22 mouse cellular contexts compared by ENCODE assay signal in the genomic region with DNA sequence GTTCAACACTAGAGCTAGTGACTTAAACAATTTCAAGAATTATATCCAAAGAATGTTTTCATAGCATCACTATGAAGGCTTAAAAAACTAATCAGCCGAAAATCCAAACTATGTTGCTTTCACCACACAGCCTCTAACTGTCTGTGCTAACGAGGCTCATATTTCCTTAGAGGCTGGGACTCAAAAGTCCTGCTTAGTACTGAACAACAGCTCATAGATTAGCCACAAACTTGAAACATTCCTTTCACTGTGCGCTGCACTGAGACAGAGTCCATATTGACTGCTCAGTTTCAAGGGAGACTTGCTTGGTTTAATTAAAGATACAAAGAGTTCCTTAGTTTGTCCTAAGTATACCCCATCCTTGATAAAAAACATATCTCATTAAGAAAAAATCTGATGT. TPM values are rescaled to one million over a fixed set of nuclear protein-coding genes. Genes with fewer than 3 reads are reported as not detected.
DNase-seq lines count a peak whose midpoint lies in the region; ATAC-seq and TF ChIP-seq lines count a peak whose summit lies in the region.
"Had no signal": no experiment of that assay in that cellular context is flagged by ENCODE, and none has a peak within 500 bp of the region (broad histone marks: within the 10 kb centered on the region; RNA-seq: fewer than 3 reads in every experiment).

No protein-coding gene starts in this region.

- ATAC-seq in kidney, embryonic 16.5 days (ENCODE audit: low FRiP score, low TSS enrichment), result peak; percentile 70; the same call in 1 of the 2 replicates
- no peak for ATAC-seq in embryonic facial prominence, embryonic 12.5 days (ENCODE audit: insufficient number of reproducible peaks, insufficient read depth, low FRiP score, low TSS enrichment)
- no peak for ATAC-seq in hindbrain, embryonic 11.5 days (ENCODE audit: low FRiP score)
- ATAC-seq: activated CD4-positive, CD25-positive, alpha-beta regulatory T cell, adult 4 months; CD4-positive, CD25-positive, alpha-beta regulatory T cell, adult 4 months; intestine, embryonic 16.5 days had no signal

- no peak overlapping the region for H3K4me2 ChIP-seq in kidney, embryonic 16.5 days (replicated peaks; ENCODE audit: low read depth, low read length)
- H3K4me2 ChIP-seq in embryonic facial prominence, embryonic 12.5 days (replicated peaks), result no peak overlapping the region
- H3K4me2 ChIP-seq in hindbrain, embryonic 11.5 days (replicated peaks; ENCODE audit: low read depth, low read length), result no peak overlapping the region
- H3K4me2 ChIP-seq: embryonic facial prominence, embryonic 13.5 days; forebrain, embryonic 13.5 days; heart, embryonic 12.5 days; hindbrain, embryonic 15.5 days had no signal

- 28% methylated on average over 3 of the region's 3 CpGs for WGBS in kidney, embryonic 16.5 days
- WGBS in kidney, adult 2 months, result 43% methylated on average over 3 of the region's 3 CpGs
- WGBS in embryonic facial prominence, embryonic 12.5 days, result 40% methylated on average over 3 of the region's 3 CpGs
- 77% methylated on average over 3 of the region's 3 CpGs for WGBS in hindbrain, embryonic 11.5 days

- peaks cover 11% of the 10 kb centered on the region; the same call in 1 of the 2 replicates for H3K36me3 ChIP-seq in kidney, embryonic 16.5 days (ENCODE audit: insufficient read depth, low read length)
- H3K36me3 ChIP-seq in kidney, adult 2 months (ENCODE audit: control insufficient read depth, insufficient read depth, low read length), result no peaks in the 10 kb centered on the region
- H3K36me3 ChIP-seq in embryonic facial prominence, embryonic 12.5 days, result peaks cover 18% of the 10 kb centered on the region
- H3K36me3 ChIP-seq in hindbrain, embryonic 11.5 days (ENCODE audit: control insufficient read depth, insufficient read depth, low read length), result no peaks in the 10 kb centered on the region
- H3K36me3 ChIP-seq: G1E; hindbrain, embryonic 15.5 days had no signal

- H3K9me3 ChIP-seq in kidney, embryonic 16.5 days (ENCODE audit: low read length), result no peaks in the 10 kb centered on the region
- H3K9me3 ChIP-seq in embryonic facial prominence, embryonic 12.5 days, result no peaks in the 10 kb centered on the region
- H3K9me3 ChIP-seq in hindbrain, embryonic 11.5 days (ENCODE audit: control insufficient read depth, low read length), result no peaks in the 10 kb centered on the region
- H3K9me3 ChIP-seq: embryonic facial prominence, embryonic 13.5 days; forebrain, embryonic 13.5 days; G1E; heart, embryonic 12.5 days; hindbrain, embryonic 10.5 days; hindbrain, embryonic 15.5 days had no signal

- no peaks in the 10 kb centered on the region for H3K27me3 ChIP-seq in kidney, embryonic 16.5 days (ENCODE audit: insufficient read depth, low read length)
- H3K27me3 ChIP-seq in kidney, adult 2 months (replicated peaks; ENCODE audit: control insufficient read depth, insufficient read depth, low read length), result no peaks in the 10 kb centered on the region
- H3K27me3 ChIP-seq in embryonic facial prominence, embryonic 12.5 days, result no peaks in the 10 kb centered on the region
- H3K27me3 ChIP-seq in hindbrain, embryonic 11.5 days (ENCODE audit: control insufficient read depth, insufficient read depth, low read length), result no peaks in the 10 kb centered on the region
- H3K27me3 ChIP-seq: embryonic facial prominence, embryonic 13.5 days; forebrain, embryonic 13.5 days; heart, embryonic 12.5 days; hindbrain, embryonic 15.5 days had no signal

- TF ChIP-seq CTCF in kidney, adult 2 months (conservative IDR thresholded peaks at IDR 0.05; ENCODE audit: insufficient read depth, insufficient read length, low read depth, low read length), result no peak

- peak; percentile 18 for DNase-seq in embryo, embryonic 10.5 days (ENCODE audit: low spot score)
- DNase-seq in embryo, embryonic 9.5 days (ENCODE audit: extremely low spot score), result no peak
- no peak for DNase-seq in kidney, adult 2 months
- DNase-seq in frontal cortex, postnatal 36 days (ENCODE audit: low spot score in 2 of 2), result no peak
- no peak for DNase-seq in hindbrain, embryonic 11.5 days (ENCODE audit: low spot score)
- DNase-seq: adrenal gland, postnatal 14 days; B cell, adult 2 months; cerebellum, adult 11-12 months; cerebellum, adult 9-10 months; cerebellum, postnatal 25 days; gastrocnemius, postnatal 10 days had no signal

- H3K4me3 ChIP-seq in kidney, embryonic 16.5 days (ENCODE audit: low read length), result no peak overlapping the region
- no peak overlapping the region for H3K4me3 ChIP-seq in kidney, adult 2 months (ENCODE audit: insufficient read depth, low read depth, low read length)
- H3K4me3 ChIP-seq in embryonic facial prominence, embryonic 12.5 days, result no peak overlapping the region
- H3K4me3 ChIP-seq in hindbrain, embryonic 11.5 days (ENCODE audit: low read depth, low read length), result no peak overlapping the region
- H3K4me3 ChIP-seq: embryonic facial prominence, embryonic 13.5 days; forebrain, embryonic 13.5 days; heart, embryonic 12.5 days; hindbrain, embryonic 10.5 days; hindbrain, embryonic 15.5 days had no signal

- H3K4me1 ChIP-seq in kidney, embryonic 16.5 days (ENCODE audit: insufficient read depth, low read length), result 0 out of 2 replicates have a peak, but pooled peaks cover 2% of the 10 kb centered on the region
- no peaks in the 10 kb centered on the region for H3K4me1 ChIP-seq in kidney, adult 2 months (ENCODE audit: control insufficient read depth, insufficient read depth, low read length)
- H3K4me1 ChIP-seq in embryonic facial prominence, embryonic 12.5 days, result no peaks in the 10 kb centered on the region
- no peaks in the 10 kb centered on the region for H3K4me1 ChIP-seq in hindbrain, embryonic 11.5 days (replicated peaks; ENCODE audit: control insufficient read depth, insufficient read depth, low read length)
- H3K4me1 ChIP-seq: heart, embryonic 12.5 days; hindbrain, embryonic 10.5 days; hindbrain, embryonic 15.5 days had no signal

- TF ChIP-seq POLR2A in kidney, adult 2 months (IDR thresholded peaks at IDR 0.05; ENCODE audit: low read depth, low read length), result no peak

- no peak overlapping the region for H3K9ac ChIP-seq in kidney, embryonic 16.5 days (replicated peaks; ENCODE audit: low read length)
- no peak overlapping the region for H3K9ac ChIP-seq in embryonic facial prominence, embryonic 12.5 days
- no peak overlapping the region for H3K9ac ChIP-seq in hindbrain, embryonic 11.5 days (ENCODE audit: low read depth, low read length)
- H3K9ac ChIP-seq: embryonic facial prominence, embryonic 13.5 days; forebrain, embryonic 13.5 days; heart, embryonic 12.5 days; hindbrain, embryonic 15.5 days had no signal

- H3K27ac ChIP-seq in kidney, embryonic 16.5 days (ENCODE audit: low read length), result no peak overlapping the region
- no peak overlapping the region for H3K27ac ChIP-seq in kidney, adult 2 months (ENCODE audit: insufficient read depth, low read depth, low read length)
- H3K27ac ChIP-seq in embryonic facial prominence, embryonic 12.5 days, result peak overlapping the region; percentile 41; the same call in 1 of the 2 replicates
- no peak overlapping the region for H3K27ac ChIP-seq in hindbrain, embryonic 11.5 days (ENCODE audit: low read depth, low read length)
- H3K27ac ChIP-seq: forebrain, embryonic 13.5 days; hindbrain, embryonic 15.5 days had no signal

RNA-seq across cellular contexts. Expression of gene Calhm6, which starts 22.0 kb away (rescaled TPM):
- 0.57 and 0.96 TPM in 2 replicates for polyA plus RNA-seq in kidney, embryonic 16.5 days (2015; fragmentation: Nextera tagmentation; extraction: Ambion mirVana)
- 1.4 TPM in 2 replicates for polyA plus RNA-seq in kidney, adult 2 months (2012; rRNA removed)
- 0.74 and 0.83 TPM in 2 replicates for polyA plus RNA-seq in embryonic facial prominence, embryonic 12.5 days (2016; fragmentation: Nextera tagmentation; extraction: Ambion mirVana)
- polyA plus RNA-seq in hindbrain, embryonic 11.5 days (2014; fragmentation: Nextera tagmentation; extraction: Ambion mirVana), result 0.40 and 0.42 TPM in 2 replicates
- polyA plus RNA-seq: G1E had no signal

RNA-seq across cellular contexts. Expression of gene Calhm5, which starts 53.5 kb away (rescaled TPM):
- polyA plus RNA-seq in kidney, embryonic 16.5 days (2015; fragmentation: Nextera tagmentation; extraction: Ambion mirVana), result 0.46 and 0.74 TPM in 2 replicates
- 0.25 and 0.27 TPM in 2 replicates for polyA plus RNA-seq in kidney, adult 2 months (2012; rRNA removed)
- polyA plus RNA-seq in embryonic facial prominence, embryonic 12.5 days (2016; fragmentation: Nextera tagmentation; extraction: Ambion mirVana), result 0.48 and 0.61 TPM in 2 replicates
- polyA plus RNA-seq in hindbrain, embryonic 11.5 days (2014; fragmentation: Nextera tagmentation; extraction: Ambion mirVana), result 0.03 and 0.15 TPM in 2 replicates
- polyA plus RNA-seq: activated CD4-positive, CD25-positive, alpha-beta regulatory T cell, adult 4 months; CD4-positive, CD25-positive, alpha-beta regulatory T cell, adult 4 months; G1E had no signal

RNA-seq across cellular contexts. Expression of gene Dse, which starts 57.7 kb away (rescaled TPM):
- 24.7 and 25.4 TPM in 2 replicates for polyA plus RNA-seq in kidney, embryonic 16.5 days (2015; fragmentation: Nextera tagmentation; extraction: Ambion mirVana)
- polyA plus RNA-seq in kidney, adult 2 months (2012; rRNA removed), result 8.0 and 8.6 TPM in 2 replicates
- polyA plus RNA-seq in embryonic facial prominence, embryonic 12.5 days (2016; fragmentation: Nextera tagmentation; extraction: Ambion mirVana), result 47.5 and 49.3 TPM in 2 replicates
- 22.2 and 25.6 TPM in 2 replicates for polyA plus RNA-seq in hindbrain, embryonic 11.5 days (2014; fragmentation: Nextera tagmentation; extraction: Ambion mirVana)
- polyA plus RNA-seq: G1E had no signal
